Mouse (Mus musculus): ENCODE data around the gene Mgea5. TPM values are rescaled to one million over a fixed set of nuclear protein-coding genes. Genes with fewer than 3 reads are reported as not detected.

The Mgea5 gene
- total and polyA plus RNA-seq, 2 experiments from 2014 or later: 78.0 to 135 TPM

DNA sequence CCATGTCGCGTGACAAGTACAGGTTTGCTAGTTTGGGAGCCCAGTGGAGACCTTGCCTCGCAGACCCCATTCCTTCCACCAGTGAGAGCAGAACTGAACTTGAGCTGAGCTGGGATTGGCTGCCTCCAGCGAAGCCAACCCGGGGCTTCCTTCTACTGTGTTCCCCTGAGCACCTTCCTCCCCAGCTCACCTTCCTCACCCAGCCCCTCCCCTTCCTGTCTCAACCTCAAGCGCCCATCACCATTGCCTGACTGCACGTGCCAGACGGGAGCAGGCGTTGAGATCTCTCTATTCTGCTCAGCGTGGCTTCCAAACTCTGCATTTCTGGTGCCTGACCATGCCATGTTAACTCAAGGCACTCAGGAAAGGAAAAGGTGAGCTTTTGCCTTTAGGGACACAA lies 56.4 kb downstream of the Mgea5 start:
- DNase-seq (ENCODE audit: low spot score) (no peak), ATAC-seq (no peak)
- no peaks in the 10 kb centered on the region for H3K9me3 ChIP-seq (ENCODE audit: low read length)
- no peak for TF ChIP-seq CTCF (IDR thresholded peaks at IDR 0.05; ENCODE audit: low read depth)
- H3K4me3 ChIP-seq (ENCODE audit: low read length): no peak overlapping the region
- H3K9ac ChIP-seq (replicated peaks; ENCODE audit: low read length): no peak overlapping the region
- peaks cover 17% of the 10 kb centered on the region for H3K27me3 ChIP-seq (ENCODE audit: insufficient read depth, low read length)
- H3K36me3 ChIP-seq (ENCODE audit: insufficient read depth, low read length): no peaks in the 10 kb centered on the region
- no peak overlapping the region for H3K4me2 ChIP-seq (ENCODE audit: low read depth, low read length)
- no peak overlapping the region for H3K27ac ChIP-seq
- 74% methylated on average over 10 of the region's 10 CpGs for WGBS
- H3K4me1 ChIP-seq (ENCODE audit: insufficient read depth, low read length): no peaks in the 10 kb centered on the region

DNA sequence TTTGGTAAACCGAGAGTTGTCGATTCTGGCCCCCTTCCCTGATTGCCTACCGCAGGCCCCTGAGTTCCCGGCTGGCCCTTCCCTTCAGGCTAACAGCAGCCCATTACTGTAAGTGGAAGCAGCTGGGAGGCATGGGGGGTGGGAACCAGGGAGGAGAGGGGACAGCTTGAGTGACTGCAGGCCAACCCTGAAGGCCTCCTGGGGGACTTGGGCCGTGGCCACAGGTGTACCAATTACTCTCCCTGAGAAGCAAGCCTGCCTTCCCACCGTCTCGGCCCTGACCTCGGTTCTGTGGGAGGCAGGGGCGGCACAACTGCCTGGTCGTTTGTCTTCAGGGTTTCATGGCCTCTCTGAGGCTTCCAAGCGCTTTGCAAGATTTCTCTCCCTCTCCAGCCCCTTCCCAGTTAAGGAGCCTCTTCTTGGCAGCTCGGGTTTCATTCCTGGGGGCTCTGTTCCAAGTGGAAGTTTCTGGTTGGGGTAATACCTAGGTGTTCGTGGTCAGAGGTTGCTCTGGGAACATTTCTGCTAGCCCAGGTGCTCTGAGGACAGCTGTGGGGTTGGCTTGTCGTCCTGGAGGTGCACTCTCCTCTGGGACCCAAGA lies 57.9 kb downstream of the Mgea5 start:
- WGBS: 36% methylated on average over 14 of the region's 14 CpGs
- DNase-seq (ENCODE audit: low spot score) (no peak), ATAC-seq (no peak)
- H3K27me3 ChIP-seq (ENCODE audit: insufficient read depth, low read length): peaks cover 17% of the 10 kb centered on the region
- H3K36me3 ChIP-seq (ENCODE audit: insufficient read depth, low read length): no peaks in the 10 kb centered on the region
- no peak overlapping the region for H3K4me2 ChIP-seq (ENCODE audit: low read depth, low read length)
- H3K4me1 ChIP-seq (ENCODE audit: insufficient read depth, low read length): no peaks in the 10 kb centered on the region
- H3K27ac ChIP-seq: no peak overlapping the region
- no peak overlapping the region for H3K9ac ChIP-seq (replicated peaks; ENCODE audit: low read length)
- H3K9me3 ChIP-seq (ENCODE audit: low read length): no peaks in the 10 kb centered on the region
- TF ChIP-seq CTCF (IDR thresholded peaks at IDR 0.05; ENCODE audit: low read depth): no peak
- H3K4me3 ChIP-seq (ENCODE audit: low read length): no peak overlapping the region

DNA sequence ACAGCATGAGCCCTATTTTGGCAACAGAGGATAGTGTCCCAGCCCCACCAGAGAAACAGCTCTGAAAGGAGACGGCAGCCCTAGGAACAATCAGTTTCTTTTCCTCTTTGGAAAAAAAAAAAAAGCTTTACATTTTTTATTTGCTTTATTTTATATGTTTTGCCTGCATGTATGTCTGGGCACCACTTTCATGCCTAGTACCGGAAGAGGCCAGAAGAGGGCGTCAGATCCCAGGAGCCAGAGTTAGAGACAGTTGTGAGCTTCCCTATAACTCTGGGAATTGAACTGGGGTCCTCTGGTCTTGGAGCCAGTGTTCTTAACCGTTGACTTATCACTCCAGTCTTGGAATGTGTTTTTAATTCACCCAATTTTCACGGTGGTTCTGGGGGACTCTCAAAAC lies 61.4 kb downstream of the Mgea5 start:
- WGBS: 73% methylated on average over 5 of the region's 5 CpGs
- Histone ChIP-seq H3K4me1 (ENCODE audit: insufficient read depth, low read length) (no peaks in the 10 kb centered on the region), H3K4me2 (ENCODE audit: low read depth, low read length) (no peak overlapping the region), H3K27me3 (ENCODE audit: insufficient read depth, low read length) (peaks cover 9% of the 10 kb centered on the region), H3K4me3 (ENCODE audit: low read length) (no peak overlapping the region), H3K9ac (replicated peaks; ENCODE audit: low read length) (no peak overlapping the region), H3K36me3 (ENCODE audit: insufficient read depth, low read length) (no peaks in the 10 kb centered on the region), H3K9me3 (ENCODE audit: low read length) (no peaks in the 10 kb centered on the region), H3K27ac (no peak overlapping the region)
- no peak for ATAC-seq
- peak; percentile 21; the same call in 1 of the 2 replicates for TF ChIP-seq CTCF (IDR thresholded peaks at IDR 0.05; ENCODE audit: low read depth)
- no peak for DNase-seq (ENCODE audit: low spot score)

DNA sequence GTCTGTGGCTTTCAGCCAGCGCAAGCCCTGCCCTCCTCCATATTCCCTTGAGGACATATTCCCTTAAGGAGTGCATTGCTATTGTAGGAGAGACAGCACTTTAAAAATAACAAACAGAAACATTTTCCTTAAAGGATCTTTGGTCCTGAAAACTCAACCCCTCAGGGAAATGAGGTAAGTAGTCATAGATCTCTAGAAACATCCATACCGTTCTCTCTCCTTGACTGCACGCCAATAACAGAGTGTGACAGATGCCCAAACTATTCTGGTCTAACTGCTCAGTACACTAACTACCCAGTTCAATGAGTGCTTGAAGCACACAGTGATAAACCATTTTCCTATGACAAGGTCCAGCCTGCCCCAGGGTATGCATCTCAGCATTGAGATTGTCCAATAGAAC lies 65.4 kb downstream of the Mgea5 start:
- no peak for DNase-seq (ENCODE audit: low spot score)
- no peaks in the 10 kb centered on the region for H3K9me3 ChIP-seq (ENCODE audit: low read length)
- WGBS: 34% methylated on average over 3 of the region's 3 CpGs
- no peak overlapping the region for H3K4me3 ChIP-seq (ENCODE audit: low read length)
- H3K36me3 ChIP-seq (ENCODE audit: insufficient read depth, low read length): no peaks in the 10 kb centered on the region
- no peak for TF ChIP-seq CTCF (IDR thresholded peaks at IDR 0.05; ENCODE audit: low read depth)
- H3K4me2 ChIP-seq (ENCODE audit: low read depth, low read length): peak overlapping the region; percentile 54
- peak overlapping the region; percentile 73; the same call in 1 of the 2 replicates for H3K27ac ChIP-seq
- peaks cover 5% of the 10 kb centered on the region for H3K27me3 ChIP-seq (ENCODE audit: insufficient read depth, low read length)
- no peaks in the 10 kb centered on the region for H3K4me1 ChIP-seq (ENCODE audit: insufficient read depth, low read length)
- ATAC-seq: no peak
- no peak overlapping the region for H3K9ac ChIP-seq (replicated peaks; ENCODE audit: low read length)

DNA sequence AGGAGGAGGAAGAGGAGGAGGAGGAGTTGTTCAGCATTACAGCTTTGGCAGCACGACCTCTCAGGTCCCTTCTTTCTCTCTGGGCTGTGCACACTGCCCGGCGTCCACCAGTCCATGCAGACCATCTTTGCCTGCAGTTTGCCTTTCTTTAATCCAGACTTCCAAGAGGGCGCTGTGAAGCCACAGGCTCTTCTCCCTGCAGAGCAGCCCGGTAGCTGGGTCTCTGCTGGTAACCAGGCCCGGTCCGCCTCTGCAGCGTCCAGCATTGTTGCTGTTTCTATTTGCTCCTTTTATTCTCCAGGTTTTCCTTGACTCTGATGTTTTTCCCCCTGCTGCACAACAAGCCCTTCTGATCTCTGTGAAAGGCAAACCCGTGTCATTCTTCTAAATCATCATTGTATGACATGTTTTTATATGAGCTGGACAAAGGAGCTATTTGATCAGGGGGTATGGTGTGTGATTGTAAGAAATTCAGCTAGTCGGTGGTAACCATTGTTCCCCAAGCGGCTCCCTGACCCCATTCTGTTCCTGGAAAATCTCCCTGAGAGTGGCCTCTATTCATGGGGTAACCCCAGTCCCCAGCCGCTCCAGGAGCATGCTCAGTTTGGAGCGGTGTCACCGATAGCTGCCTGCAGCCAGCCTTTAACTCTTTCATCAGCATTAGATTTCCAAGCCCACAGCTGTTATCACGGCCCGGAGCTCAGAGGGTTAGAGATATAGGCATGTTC lies 66.0 kb downstream of the Mgea5 start:
- peak overlapping the region; percentile 16 for H3K4me3 ChIP-seq (ENCODE audit: low read length)
- peak overlapping the region; percentile 73 for H3K27ac ChIP-seq
- 4% methylated on average over 15 of the region's 16 CpGs for WGBS
- peak overlapping the region; percentile 31; the same call in 1 of the 2 replicates for H3K9ac ChIP-seq (replicated peaks; ENCODE audit: low read length)
- H3K27me3 ChIP-seq (ENCODE audit: insufficient read depth, low read length): peaks cover 5% of the 10 kb centered on the region
- peak overlapping the region; percentile 54 for H3K4me2 ChIP-seq (ENCODE audit: low read depth, low read length)
- DNase-seq (ENCODE audit: low spot score): peak; percentile 82
- H3K4me1 ChIP-seq (ENCODE audit: insufficient read depth, low read length): no peaks in the 10 kb centered on the region
- H3K9me3 ChIP-seq (ENCODE audit: low read length): no peaks in the 10 kb centered on the region
- TF ChIP-seq CTCF (IDR thresholded peaks at IDR 0.05; ENCODE audit: low read depth): peak; percentile 72
- peak; percentile 86 for ATAC-seq
- H3K36me3 ChIP-seq (ENCODE audit: insufficient read depth, low read length): no peaks in the 10 kb centered on the region

DNA sequence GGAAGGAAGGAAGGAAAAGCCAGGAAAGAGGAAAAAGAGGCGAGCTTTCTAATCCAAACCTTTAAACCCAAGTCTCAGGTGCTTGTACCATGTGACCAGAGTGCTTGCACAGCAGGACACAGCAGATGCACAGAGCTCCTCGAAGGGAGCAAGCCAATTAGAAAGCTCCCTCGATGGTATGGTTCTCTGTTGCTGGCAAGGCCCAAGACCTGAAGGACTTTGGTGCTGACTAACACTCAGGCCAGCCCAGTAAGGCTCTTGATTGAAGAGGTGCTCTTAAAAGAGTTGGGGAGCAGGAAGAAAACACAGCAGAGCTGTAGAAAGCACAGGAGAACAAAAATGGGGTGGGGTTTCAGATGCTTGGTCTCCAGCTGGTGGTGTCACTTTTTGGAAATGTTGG lies 74.9 kb downstream of the Mgea5 start:
- Histone ChIP-seq H3K4me1 (ENCODE audit: insufficient read depth, low read length) (no peaks in the 10 kb centered on the region), H3K36me3 (ENCODE audit: insufficient read depth, low read length) (no peaks in the 10 kb centered on the region), H3K27ac (no peak overlapping the region), H3K9me3 (ENCODE audit: low read length) (no peaks in the 10 kb centered on the region), H3K9ac (replicated peaks; ENCODE audit: low read length) (no peak overlapping the region), H3K4me3 (ENCODE audit: low read length) (no peak overlapping the region), H3K4me2 (ENCODE audit: low read depth, low read length) (no peak overlapping the region), H3K27me3 (ENCODE audit: insufficient read depth, low read length) (no peaks in the 10 kb centered on the region)
- DNase-seq (ENCODE audit: low spot score): no peak
- no peak for ATAC-seq
- 67% methylated on average over 3 of the region's 3 CpGs for WGBS
- no peak for TF ChIP-seq CTCF (IDR thresholded peaks at IDR 0.05; ENCODE audit: low read depth)

Other genes starting within 250 kb of the Mgea5 start
- 17.0 and 17.3 TPM in 2 replicates for gene Poll, start 223.3 kb downstream of the Mgea5 start, total RNA-seq (2014; rRNA removed)
- gene Poll, start 223.3 kb downstream of the Mgea5 start, polyA plus RNA-seq (2015; fragmentation: Nextera tagmentation; extraction: Ambion mirVana): 11.0 and 11.1 TPM in 2 replicates
- gene Gm17018, start 223.2 kb downstream of the Mgea5 start, total RNA-seq (2014; rRNA removed): 20.9 and 23.0 TPM in 2 replicates
- gene Gm17018, start 223.2 kb downstream of the Mgea5 start, polyA plus RNA-seq (2015; fragmentation: Nextera tagmentation; extraction: Ambion mirVana): 86.4 and 90.7 TPM in 2 replicates
- 65.3 and 77.0 TPM in 2 replicates for gene Fbxw4, start 123.5 kb downstream of the Mgea5 start, total RNA-seq (2014; rRNA removed)
- gene Fbxw4, start 123.5 kb downstream of the Mgea5 start, polyA plus RNA-seq (2015; fragmentation: Nextera tagmentation; extraction: Ambion mirVana): 5.3 and 5.4 TPM in 2 replicates
- gene Fgf8, start 40.9 kb downstream of the Mgea5 start, total RNA-seq (2014; rRNA removed): 1.8 and 2.6 TPM in 2 replicates
- gene Fgf8, start 40.9 kb downstream of the Mgea5 start, polyA plus RNA-seq (2015; fragmentation: Nextera tagmentation; extraction: Ambion mirVana): 1.1 and 1.3 TPM in 2 replicates
- 23.6 and 35.7 TPM in 2 replicates for gene Npm3, start 34.2 kb downstream of the Mgea5 start, total RNA-seq (2014; rRNA removed)
- gene Npm3, start 34.2 kb downstream of the Mgea5 start, polyA plus RNA-seq (2015; fragmentation: Nextera tagmentation; extraction: Ambion mirVana): 5.6 and 8.1 TPM in 2 replicates
- 17.8 and 30.3 TPM in 2 replicates for gene Kcnip2, start 32.2 kb upstream of the Mgea5 start, total RNA-seq (2014; rRNA removed)
- 16.5 and 17.8 TPM in 2 replicates for gene Kcnip2, start 32.2 kb upstream of the Mgea5 start, polyA plus RNA-seq (2015; fragmentation: Nextera tagmentation; extraction: Ambion mirVana)
- 17.5 and 19.1 TPM in 2 replicates for gene Armh3, start 214.7 kb upstream of the Mgea5 start, total RNA-seq (2014; rRNA removed)
- 15.0 and 16.5 TPM in 2 replicates for gene Armh3, start 214.7 kb upstream of the Mgea5 start, polyA plus RNA-seq (2015; fragmentation: Nextera tagmentation; extraction: Ambion mirVana)
- 10.6 and 13.1 TPM in 2 replicates for gene Hps6, start 219.7 kb upstream of the Mgea5 start, total RNA-seq (2014; rRNA removed)
- 4.7 TPM in 2 replicates for gene Hps6, start 219.7 kb upstream of the Mgea5 start, polyA plus RNA-seq (2015; fragmentation: Nextera tagmentation; extraction: Ambion mirVana)

Measured in hindbrain, postnatal 0 days (tissue).